Mouse (Mus musculus): ENCODE measurements at regions not wholly inside any gene's neighbourhood (a gene's known extent, or its start where the extent isn't known, plus 50 kb on each side); places are given as distances from the start of the nearest gene placed in this dataset.
"Not testable (repeated sequence)": the region's sequence is repeated elsewhere in the genome, so short reads cannot be mapped to it uniquely, and the experiment has no call there.

DNA sequence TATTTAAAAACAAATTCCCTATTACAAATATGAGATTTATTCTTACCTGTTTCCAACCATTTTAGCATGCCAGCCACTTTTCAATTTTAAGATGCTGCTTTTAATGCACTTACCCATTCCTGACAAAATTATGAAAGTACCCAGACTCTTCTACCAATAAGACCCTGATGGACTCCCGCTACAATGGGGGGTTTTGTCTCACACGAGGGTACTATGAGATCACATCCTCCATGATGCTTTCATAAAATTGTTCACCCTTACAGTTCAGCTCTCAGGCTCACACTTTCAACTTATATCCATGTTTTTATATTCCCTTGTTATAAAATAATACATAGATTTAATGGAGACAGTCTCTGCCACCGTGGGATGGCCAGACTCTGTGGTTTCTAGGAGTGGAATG lies 68.1 kb upstream of the Adamts18 start:
- no peak for DNase-seq (ENCODE audit: low read depth, low spot score)

- no peak for DNase-seq (ENCODE audit: low read depth, low spot score)
Observed at GRCm38 (mm10) chr8:113917197-113917596, 68.7 kb upstream of the Adamts18 start.

- DNase-seq (ENCODE audit: low read depth, low spot score): no peak
Observed at GRCm38 (mm10) chr8:113920306-113920705, 71.8 kb upstream of the Adamts18 start.

- no peak for DNase-seq (ENCODE audit: low read depth, low spot score)
Observed at GRCm38 (mm10) chr8:113923381-113923780, 74.8 kb upstream of the Adamts18 start.

DNA sequence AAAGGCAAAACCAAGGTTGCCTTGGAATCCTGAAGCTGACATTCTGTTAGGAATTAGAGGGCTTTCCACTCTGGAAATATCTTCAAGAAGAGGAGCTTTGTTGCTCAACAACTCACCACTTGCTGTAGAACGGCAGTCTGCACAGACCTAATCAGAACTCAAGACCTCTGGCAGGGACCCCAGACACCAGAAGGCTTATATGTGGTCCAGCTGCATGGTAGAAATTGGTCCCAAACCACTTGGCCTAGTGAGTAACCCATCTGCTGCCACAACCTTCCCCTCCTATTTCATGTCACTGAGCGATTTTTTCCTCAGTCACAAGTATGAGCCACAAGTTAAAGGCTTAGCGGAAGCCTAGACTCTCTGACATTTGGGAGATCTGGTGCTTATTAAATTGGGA lies 105.2 kb upstream of the Adamts18 start:
- DNase-seq (ENCODE audit: low read depth, low spot score): no peak

DNA sequence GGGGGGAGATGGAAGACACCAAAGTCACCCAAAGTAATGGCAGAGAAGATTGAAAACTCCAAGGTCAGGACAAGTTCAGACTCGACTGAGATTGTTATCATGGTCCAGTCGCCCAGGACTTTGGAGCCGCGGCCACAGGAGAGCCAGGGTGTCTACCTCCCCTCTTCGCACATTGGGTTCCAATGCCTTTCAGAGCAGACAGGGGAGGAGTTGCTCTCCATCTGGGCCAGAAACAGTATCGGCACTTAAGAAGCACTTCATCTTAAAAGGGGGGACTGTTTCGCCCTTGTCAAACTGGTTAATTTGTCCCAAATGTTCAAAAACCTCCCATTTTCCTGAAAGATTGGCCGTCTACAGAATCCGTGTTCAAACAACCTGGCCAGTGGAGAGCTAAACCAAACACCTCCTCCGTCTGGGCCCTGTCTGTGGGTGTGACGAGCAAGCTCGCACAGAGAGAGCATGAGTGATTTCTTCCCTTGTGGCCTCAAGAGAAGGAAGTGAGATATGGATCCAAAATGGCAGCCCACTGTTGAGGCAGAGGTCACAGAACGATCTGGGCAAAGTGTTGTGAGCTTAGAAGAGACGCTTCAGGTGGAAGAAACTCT lies 108.0 kb upstream of the Adamts18 start:
- no peak for DNase-seq (ENCODE audit: low read depth, low spot score)

DNA sequence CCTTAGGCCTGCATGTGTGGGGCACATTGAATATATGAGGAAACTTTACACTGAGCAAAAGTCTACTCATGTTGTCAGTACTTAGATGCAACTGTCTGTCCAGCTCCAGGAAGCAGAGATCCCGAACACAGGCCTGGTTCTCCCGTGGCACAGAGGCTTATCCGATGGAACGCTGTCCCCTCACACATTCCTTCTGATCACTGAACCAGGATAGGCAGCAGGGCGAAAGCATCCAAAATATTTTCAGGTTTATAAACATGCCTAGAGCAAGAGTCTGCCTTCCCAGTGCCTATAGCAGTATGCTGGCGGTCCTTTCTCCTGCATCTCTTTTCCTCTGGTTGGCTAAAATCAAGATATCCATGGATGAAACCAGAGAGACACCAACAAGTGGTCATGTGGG lies 109.3 kb upstream of the Adamts18 start:
- DNase-seq (ENCODE audit: low read depth, low spot score): no peak

GRCm38 (mm10) chr8:113975810-113976209 lies 127.3 kb upstream of the Adamts18 start:
- DNase-seq (ENCODE audit: low read depth, low spot score): no peak

- no peak for DNase-seq (ENCODE audit: low read depth, low spot score)
Observed at GRCm38 (mm10) chr8:113976626-113977025, 128.1 kb upstream of the Adamts18 start.

- no peak for DNase-seq (ENCODE audit: low read depth, low spot score)
Observed at GRCm38 (mm10) chr8:113977072-113977471, 128.5 kb upstream of the Adamts18 start.

DNA sequence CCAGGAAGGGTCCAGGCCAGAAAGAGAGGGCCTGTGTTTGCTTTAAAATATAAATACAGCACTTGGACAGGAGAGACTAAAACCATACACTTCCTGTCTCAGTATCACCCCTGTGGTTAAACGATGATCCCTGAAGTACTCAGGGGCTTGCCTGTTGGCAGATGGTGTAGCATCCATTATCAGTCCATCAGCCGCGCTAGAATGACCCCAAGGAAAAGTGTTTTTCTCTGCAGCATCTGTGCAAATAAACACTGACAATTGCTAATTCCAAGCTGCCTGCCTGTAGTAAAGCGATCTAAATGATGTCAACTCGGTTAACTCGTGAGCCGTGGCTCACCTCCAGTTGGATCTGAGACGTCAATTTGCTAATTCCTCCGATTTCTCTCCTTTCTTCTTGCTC lies 130.4 kb upstream of the Adamts18 start:
- no peak for DNase-seq (ENCODE audit: low read depth, low spot score)

DNA sequence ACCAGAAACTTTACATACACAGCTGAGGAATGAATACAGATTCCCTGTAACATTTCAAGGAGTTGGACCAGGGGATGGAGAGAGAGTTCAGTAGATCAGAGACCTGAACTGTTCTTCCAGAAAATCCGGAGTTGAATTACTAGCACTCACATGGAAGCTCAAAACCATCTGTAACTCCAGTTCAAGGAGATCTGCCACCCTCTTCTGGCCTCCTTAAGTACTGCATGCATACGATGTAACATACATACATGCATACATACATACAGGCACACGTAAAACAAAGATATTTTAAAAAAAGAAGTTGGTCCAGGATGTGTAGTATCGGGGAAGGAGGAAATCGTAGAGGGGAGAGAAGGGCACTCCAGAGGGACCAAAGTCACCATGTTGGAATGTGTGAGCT lies 131.3 kb upstream of the Adamts18 start:
- DNase-seq (ENCODE audit: low read depth, low spot score): no peak

GRCm38 (mm10) chr8:113981339-113981738 lies 132.8 kb upstream of the Adamts18 start:
- DNase-seq (ENCODE audit: low read depth, low spot score): no peak

- DNase-seq (ENCODE audit: low read depth, low spot score): peak; percentile 46
Observed at GRCm38 (mm10) chr8:113984845-113985244, 136.3 kb upstream of the Adamts18 start.

DNA sequence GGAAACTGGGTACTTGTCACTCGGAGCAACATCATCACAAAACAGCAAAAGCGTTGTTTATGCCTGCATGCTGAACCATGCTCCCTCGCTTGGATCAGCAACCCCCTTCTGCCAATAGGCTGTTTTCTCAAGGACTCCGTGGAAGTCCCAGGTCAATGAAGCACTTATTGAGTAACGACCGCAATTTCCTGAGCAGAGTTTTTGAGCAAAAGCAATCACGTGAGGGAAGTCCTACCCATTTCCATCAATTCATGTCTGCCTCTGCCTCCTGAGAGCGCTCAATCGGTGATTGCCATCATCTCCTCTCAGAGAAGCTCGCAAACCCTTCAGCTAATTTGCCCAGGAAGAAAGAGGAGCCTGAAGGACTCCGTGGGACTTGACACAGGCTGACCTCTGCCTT lies 136.9 kb upstream of the Adamts18 start:
- no peak for DNase-seq (ENCODE audit: low read depth, low spot score)

GRCm38 (mm10) chr8:113985948-113986347 lies 137.4 kb upstream of the Adamts18 start:
- DNase-seq (ENCODE audit: low read depth, low spot score): no peak

GRCm38 (mm10) chr8:113990718-113991117 lies 142.2 kb upstream of the Adamts18 start:
- DNase-seq (ENCODE audit: low read depth, low spot score): no peak

DNA sequence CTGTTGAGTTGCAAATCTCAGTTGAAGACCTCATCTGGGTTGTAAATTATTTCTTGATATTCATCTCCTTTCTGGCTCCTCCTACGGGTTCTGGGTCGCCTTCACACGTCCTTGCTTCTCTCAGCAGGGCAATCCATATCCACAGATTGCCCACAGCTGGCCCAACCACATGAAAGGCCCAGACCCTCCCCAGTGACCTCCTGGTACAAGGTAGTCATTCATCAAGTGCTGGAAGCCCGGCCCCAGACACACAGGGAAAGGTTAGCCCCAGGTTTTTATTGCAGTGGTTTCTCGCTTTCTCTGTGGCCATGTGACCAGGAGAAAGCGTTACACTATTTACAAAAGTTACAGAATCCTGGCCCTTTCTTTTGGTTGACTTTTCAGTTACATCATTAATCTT lies 134.5 kb upstream of the Nudt7 start:
- DNase-seq (ENCODE audit: low read depth, low spot score): no peak

DNA sequence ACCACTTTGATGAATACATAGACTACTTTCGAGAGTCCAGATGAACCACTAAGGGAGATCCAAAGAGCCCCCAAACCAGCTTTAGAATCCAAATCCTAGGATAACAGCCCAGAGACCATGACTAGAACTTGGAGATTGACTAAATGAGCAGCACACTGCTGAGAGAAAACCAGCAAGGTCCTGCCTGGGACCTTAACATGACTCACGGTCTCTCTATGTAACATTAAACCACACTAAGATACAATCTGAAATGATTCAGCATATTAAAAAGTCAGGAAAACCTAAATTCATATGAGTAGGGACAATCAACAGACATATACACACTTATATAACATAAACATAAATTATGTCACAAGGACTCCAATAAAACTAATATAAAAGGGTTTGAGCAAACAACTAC lies 131.7 kb upstream of the Nudt7 start:
- DNase-seq (ENCODE audit: low read depth, low spot score): no peak

DNA sequence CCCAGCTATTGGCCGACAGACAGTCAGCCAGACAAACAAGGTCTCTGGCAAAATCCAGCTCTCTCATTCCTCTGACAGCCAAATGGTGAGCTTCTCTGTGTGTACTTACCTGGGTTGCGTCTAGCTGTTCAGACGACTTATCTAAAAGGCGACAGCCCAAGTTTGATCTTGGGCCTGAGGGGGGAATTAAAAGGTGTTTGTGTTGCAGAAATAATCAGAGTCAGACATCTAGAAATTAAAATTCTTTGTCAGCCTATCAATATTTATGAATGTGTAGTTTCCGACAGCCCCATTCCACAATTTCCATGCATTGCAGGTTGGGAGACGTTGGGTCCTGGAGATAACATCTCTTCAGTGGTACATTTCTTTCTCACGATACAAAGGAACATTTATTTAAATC lies 128.9 kb upstream of the Nudt7 start:
- DNase-seq (ENCODE audit: low read depth, low spot score): no peak

DNA sequence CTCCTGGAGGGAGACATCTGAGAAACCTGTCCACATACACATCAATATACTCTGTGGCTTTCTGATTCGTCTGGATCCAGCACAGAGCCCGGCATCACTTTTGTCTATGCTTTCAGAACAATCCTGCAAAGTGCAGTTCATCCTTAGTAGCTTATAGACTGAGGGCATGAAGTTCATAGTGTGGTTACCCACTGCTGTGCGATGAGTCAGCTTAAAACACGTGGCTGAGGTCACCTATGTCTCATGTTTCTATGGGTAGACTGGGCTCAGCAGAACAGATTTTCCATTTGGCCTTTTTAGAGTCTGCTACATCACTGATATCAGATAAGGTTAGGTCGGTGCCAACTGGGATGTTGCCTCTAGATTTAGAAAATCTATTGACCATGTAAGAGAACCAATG lies 126.8 kb upstream of the Nudt7 start:
- DNase-seq (ENCODE audit: low read depth, low spot score): no peak

DNA sequence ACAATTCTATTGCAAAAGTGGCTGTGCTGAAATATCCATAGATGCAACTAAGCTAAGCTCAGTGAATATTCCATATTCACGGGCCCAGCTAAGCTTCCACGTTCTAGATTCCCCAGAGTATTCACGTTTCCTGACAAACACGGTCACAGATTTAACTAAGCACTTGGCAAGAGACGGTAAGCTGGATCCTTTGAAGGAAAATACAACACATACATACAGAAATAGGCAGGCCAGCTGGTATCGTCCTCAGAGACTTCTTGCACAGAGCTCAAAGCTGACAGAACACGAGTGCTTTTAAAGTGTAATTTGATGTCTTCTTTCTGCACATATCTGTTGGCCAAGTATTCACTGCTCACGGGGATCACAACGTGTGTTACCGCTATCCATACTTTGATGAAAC lies 126.3 kb upstream of the Nudt7 start:
- peak; percentile 39 for DNase-seq (ENCODE audit: low read depth, low spot score)

DNA sequence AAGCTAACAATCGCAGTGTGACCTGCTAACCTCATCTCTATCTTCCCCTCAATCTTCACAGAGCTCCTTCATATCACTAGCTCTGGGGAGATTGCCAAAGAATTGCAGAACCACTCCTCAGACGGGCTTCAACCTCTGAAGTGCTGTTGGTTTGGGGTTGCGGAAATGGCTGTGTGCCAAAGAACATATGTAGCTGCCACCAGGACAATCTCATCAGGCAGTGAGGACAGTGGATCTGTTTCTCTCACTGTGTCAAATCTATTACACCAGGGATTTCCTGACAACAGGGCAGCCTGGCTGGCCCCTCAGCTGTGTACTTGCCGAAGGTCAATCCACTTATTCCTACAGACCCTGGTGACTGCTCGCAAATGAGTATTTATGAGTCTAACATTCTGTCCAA lies 115.0 kb upstream of the Nudt7 start:
- no peak for DNase-seq (ENCODE audit: low read depth, low spot score)

- not testable (repeated sequence) for DNase-seq (ENCODE audit: low read depth, low spot score)
Observed at GRCm38 (mm10) chr8:114030141-114030540, 103.2 kb upstream of the Nudt7 start.
